Mouse (Mus musculus): ENCODE results near the gene Cdc42ep1. TPM values are rescaled to one million over a fixed set of nuclear protein-coding genes. Genes with fewer than 3 reads are reported as not detected.
A peak's percentile ranks its signal among the peaks of the same experiment; 100 is the strongest.

Cdc42ep1 gene
- polyA plus RNA-seq (2017; shearing (Covaris generic)): not detected

- ATAC-seq: peak; percentile 28
Observed at GRCm38 (mm10) chr15:78842371-78843163, at the start of gene Cdc42ep1. Gene Cdc42ep1 (plus strand): TSS chr15:78842624.

GRCm38 (mm10) chr15:78796196-78797059, 46.0 kb upstream of the Cdc42ep1 start:
- no peak for ATAC-seq

- ATAC-seq: no peak
Observed at GRCm38 (mm10) chr15:78797060-78797329, 45.4 kb upstream of the Cdc42ep1 start.

- no peak for ATAC-seq
Observed at GRCm38 (mm10) chr15:78799029-78799428, 43.4 kb upstream of the Cdc42ep1 start.

GRCm38 (mm10) chr15:78801571-78801970, 40.9 kb upstream of the Cdc42ep1 start:
- no peak for ATAC-seq

GRCm38 (mm10) chr15:78801971-78802741, 40.3 kb upstream of the Cdc42ep1 start:
- ATAC-seq: peak; percentile 71

GRCm38 (mm10) chr15:78802776-78803391, 39.5 kb upstream of the Cdc42ep1 start, which contains the start of gene Card10:
Gene Card10 (minus strand): TSS chr15:78803042.
- peak; percentile 67 for ATAC-seq

GRCm38 (mm10) chr15:78803499-78803900, 38.9 kb upstream of the Cdc42ep1 start:
- ATAC-seq: no peak

- ATAC-seq: no peak
Observed at GRCm38 (mm10) chr15:78804326-78804725, 38.1 kb upstream of the Cdc42ep1 start.

- ATAC-seq: no peak
Observed at GRCm38 (mm10) chr15:78805351-78805750, 37.1 kb upstream of the Cdc42ep1 start.

- ATAC-seq: no peak
Observed at GRCm38 (mm10) chr15:78806614-78807013, 35.8 kb upstream of the Cdc42ep1 start.

- ATAC-seq: no peak
Observed at GRCm38 (mm10) chr15:78807141-78807540, 35.3 kb upstream of the Cdc42ep1 start.

- no peak for ATAC-seq
Observed at GRCm38 (mm10) chr15:78808980-78809379, 33.4 kb upstream of the Cdc42ep1 start.

- no peak for ATAC-seq
Observed at GRCm38 (mm10) chr15:78809739-78810138, 32.7 kb upstream of the Cdc42ep1 start.

GRCm38 (mm10) chr15:78810146-78810545, 32.3 kb upstream of the Cdc42ep1 start:
- no peak for ATAC-seq

GRCm38 (mm10) chr15:78813603-78814002, 28.8 kb upstream of the Cdc42ep1 start:
- no peak for ATAC-seq

- ATAC-seq: no peak
Observed at GRCm38 (mm10) chr15:78815314-78816073, 26.9 kb upstream of the Cdc42ep1 start.

- no peak for ATAC-seq
Observed at GRCm38 (mm10) chr15:78816074-78816391, 26.4 kb upstream of the Cdc42ep1 start.

GRCm38 (mm10) chr15:78826213-78827204, 15.9 kb upstream of the Cdc42ep1 start:
- ATAC-seq: peak; percentile 80

GRCm38 (mm10) chr15:78828315-78828714, 14.1 kb upstream of the Cdc42ep1 start:
- ATAC-seq: peak; percentile 38

- ATAC-seq: no peak
Observed at GRCm38 (mm10) chr15:78829636-78830035, 12.8 kb upstream of the Cdc42ep1 start.
